Mouse (Mus musculus): ENCODE results near the gene Fam81a. TPM values are rescaled to one million over a fixed set of nuclear protein-coding genes. Genes with fewer than 3 reads are reported as not detected.

Fam81a gene
- total RNA-seq, 2 experiments from 2014 or later, result 90.4 to 92.0 TPM

DNA sequence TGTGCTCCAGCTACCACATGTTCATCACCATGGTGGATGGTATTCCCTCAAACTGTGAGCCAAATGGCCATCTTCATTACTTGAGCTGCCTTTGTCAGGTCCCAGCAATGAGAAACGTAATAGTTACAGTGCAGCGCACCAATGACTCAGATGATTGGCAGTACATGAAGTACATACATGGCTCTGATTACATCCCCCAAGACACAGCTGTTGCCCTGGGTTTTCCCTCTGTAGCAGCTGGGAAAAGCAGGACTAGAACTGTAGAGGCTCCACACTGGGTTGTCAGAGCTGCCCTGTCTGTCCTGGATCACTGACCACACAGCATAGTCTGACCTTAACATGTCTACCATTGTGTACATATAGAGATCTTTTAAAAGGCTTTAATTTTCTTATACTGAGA is 44.8 kb downstream of the Fam81a start:
- TF ChIP-seq CTCF (conservative IDR thresholded peaks at IDR 0.05), result no peak
- H3K27ac ChIP-seq, result no peak overlapping the region
- no peak for DNase-seq (ENCODE audit: low spot score in 2 of 2)
- H3K4me3 ChIP-seq, result no peak overlapping the region

DNA sequence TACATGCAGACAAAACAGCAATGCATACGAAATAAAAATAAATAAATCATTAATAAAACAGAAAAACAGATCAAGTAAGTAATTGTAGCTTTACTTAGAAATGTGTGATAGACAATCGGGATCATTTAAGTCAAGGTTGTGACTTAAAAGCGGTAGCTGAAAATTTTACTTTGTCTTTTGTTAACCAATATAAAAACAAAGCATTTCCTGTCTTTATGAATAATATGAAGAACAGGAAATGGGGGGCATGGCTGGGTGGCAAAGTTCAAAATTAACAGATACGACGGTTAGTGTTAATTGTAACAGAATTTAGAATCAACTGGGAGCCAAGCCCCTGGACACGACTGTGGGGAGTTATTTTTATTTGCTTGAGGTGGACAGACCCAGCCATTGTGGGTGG is 47.3 kb downstream of the Fam81a start:
- no peak overlapping the region for H3K27ac ChIP-seq
- no peak for TF ChIP-seq CTCF (conservative IDR thresholded peaks at IDR 0.05)
- no peak for DNase-seq (ENCODE audit: low spot score in 2 of 2)
- no peak overlapping the region for H3K4me3 ChIP-seq

DNA sequence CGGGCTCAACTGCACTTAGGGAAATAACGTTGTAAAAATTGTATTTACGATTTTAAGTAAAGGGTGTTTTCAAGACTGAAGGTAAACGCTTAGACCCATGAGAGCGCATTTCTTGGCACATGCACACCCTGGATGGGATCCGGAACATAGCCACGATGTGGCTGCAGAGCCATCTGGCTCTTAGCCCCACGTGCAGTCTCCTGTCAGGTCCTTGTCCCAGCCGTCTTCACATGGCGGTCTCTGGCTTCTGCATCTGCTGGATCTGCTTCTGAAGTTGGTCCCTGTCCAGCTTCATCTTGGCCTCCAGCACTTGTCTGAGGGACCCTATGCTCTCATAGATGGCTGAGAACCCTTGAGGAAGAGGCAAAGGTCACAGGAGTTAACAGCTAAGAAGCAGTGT is 51.8 kb downstream of the Fam81a start:
- no peak overlapping the region for H3K27ac ChIP-seq
- no peak for DNase-seq (ENCODE audit: low spot score in 2 of 2)
- no peak overlapping the region for H3K4me3 ChIP-seq
- no peak for TF ChIP-seq CTCF (conservative IDR thresholded peaks at IDR 0.05)

DNA sequence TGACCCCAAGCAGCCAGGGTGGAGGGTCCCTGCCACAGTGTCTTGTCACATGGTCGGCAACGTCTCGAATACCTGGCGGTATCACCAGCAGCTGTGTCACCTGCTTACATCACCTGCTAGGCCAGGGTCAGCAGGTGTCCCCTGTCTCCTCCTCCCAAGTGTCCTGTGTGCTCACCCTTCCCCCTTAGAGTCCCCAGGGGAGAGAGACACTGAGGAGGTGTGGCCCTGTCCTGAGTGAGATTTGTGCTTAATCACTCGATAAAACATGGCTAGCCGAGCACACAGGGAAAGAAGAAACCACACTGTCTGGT is 53.6 kb downstream of the Fam81a start:
- Histone ChIP-seq H3K27ac (no peak overlapping the region), H3K4me3 (no peak overlapping the region)
- DNase-seq (ENCODE audit: low spot score in 2 of 2), result no peak
- TF ChIP-seq CTCF (conservative IDR thresholded peaks at IDR 0.05), result no peak

DNA sequence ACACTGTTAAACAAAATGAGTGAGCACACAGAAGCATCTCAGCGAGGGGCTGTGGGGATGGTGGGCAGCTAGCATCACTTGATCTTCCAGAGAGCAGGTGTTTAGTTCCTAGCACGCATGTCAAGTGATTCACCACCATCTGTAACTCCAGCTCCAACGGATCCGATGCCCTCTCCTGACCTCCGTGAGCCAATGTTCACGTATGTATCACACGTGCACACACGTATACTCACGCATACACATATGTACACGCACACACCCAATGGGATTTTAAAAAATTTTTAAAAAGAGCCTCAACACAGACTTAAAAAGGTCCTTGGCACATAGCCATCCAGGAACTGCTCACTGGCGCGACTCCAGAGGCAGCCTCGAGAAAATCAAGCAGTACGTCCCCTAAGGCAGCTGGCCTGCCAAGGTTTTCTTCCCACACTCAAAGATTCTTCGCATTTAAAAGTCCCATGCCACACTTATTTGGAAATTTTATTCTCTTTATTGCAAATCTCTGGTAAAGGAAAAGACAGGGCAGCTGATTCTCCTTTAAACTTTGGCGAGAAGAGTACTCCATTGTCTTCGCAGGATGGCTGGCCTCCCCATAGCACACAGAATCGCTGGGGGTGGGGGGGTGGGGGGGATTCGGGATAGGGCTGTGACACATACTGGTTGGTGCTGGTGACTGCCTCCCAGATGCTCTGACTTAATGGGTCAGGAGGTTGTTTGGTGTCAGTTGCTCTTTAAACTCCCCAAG is 54.1 kb downstream of the Fam81a start:
- TF ChIP-seq CTCF (conservative IDR thresholded peaks at IDR 0.05), result no peak
- peak; percentile 32 to 45 for DNase-seq (ENCODE audit: low spot score in 2 of 2)
- Histone ChIP-seq H3K27ac (no peak overlapping the region), H3K4me3 (no peak overlapping the region)

DNA sequence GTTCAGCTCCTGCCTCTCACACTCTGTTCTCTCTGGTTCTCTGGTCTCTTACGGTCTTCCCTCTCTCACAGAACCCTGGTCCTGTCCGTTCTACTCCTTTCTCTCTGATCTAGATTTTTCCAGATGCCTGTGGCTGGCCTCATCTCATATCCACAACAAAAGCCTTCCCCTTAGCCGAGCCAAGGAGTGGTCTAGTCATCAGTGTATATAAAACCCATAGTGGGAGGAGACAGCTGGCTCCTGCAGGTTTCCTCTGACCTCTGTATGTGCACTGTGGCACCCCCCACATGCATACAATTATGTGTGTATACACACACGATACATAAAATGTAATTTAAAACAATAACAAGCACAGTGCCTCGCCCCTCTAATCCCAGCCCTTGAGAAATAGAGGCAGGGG is 55.0 kb downstream of the Fam81a start:
- Histone ChIP-seq H3K4me3 (no peak overlapping the region), H3K27ac (no peak overlapping the region)
- DNase-seq (ENCODE audit: low spot score in 2 of 2), result no peak
- TF ChIP-seq CTCF (conservative IDR thresholded peaks at IDR 0.05), result no peak

DNA sequence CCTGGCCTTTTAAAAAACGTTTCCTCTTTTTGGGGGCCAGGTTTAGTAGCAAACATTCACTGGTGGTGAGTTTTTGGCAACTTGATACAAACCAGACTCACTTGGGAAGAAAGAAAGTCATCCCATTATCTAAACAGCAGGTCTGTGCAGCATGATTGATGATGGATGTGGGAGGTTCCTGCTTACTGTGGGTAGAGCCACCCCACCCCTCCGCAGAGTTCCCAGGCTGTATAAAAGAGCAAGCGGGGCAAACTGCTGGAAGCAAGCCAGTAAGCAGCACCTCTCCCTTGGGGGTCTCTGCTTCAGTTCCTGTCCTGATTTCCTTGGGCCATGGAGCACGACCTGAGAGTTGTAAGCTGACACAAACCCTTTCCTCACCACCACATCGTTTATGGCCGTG is 56.3 kb downstream of the Fam81a start:
- H3K4me3 ChIP-seq, result no peak overlapping the region
- H3K27ac ChIP-seq, result no peak overlapping the region
- TF ChIP-seq CTCF (conservative IDR thresholded peaks at IDR 0.05), result no peak
- DNase-seq (ENCODE audit: low spot score in 2 of 2), result no peak

DNA sequence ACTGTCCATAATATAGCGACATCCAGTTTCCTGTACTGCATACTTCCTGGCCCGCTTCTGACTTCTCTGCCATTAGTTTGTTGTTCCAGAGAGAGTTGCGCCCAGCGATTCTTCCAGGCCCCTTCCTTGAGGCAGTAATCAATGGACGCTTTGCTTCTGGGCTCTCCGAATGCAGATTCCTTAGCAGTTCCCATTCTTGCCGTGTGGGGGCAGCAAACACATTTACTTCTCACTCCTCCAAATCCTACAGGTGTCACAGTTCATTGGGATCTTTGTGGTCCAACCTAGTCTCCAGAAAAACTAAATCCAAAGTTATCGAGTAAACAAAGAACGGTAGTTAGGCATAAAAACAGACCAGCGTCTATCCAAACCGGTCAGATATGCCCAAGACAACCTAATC is 58.3 kb downstream of the Fam81a start:
- DNase-seq (ENCODE audit: low spot score in 2 of 2), result peak; percentile 53 to 67
- no peak overlapping the region for H3K27ac ChIP-seq
- TF ChIP-seq CTCF (conservative IDR thresholded peaks at IDR 0.05), result peak; percentile 89
- no peak overlapping the region for H3K4me3 ChIP-seq

DNA sequence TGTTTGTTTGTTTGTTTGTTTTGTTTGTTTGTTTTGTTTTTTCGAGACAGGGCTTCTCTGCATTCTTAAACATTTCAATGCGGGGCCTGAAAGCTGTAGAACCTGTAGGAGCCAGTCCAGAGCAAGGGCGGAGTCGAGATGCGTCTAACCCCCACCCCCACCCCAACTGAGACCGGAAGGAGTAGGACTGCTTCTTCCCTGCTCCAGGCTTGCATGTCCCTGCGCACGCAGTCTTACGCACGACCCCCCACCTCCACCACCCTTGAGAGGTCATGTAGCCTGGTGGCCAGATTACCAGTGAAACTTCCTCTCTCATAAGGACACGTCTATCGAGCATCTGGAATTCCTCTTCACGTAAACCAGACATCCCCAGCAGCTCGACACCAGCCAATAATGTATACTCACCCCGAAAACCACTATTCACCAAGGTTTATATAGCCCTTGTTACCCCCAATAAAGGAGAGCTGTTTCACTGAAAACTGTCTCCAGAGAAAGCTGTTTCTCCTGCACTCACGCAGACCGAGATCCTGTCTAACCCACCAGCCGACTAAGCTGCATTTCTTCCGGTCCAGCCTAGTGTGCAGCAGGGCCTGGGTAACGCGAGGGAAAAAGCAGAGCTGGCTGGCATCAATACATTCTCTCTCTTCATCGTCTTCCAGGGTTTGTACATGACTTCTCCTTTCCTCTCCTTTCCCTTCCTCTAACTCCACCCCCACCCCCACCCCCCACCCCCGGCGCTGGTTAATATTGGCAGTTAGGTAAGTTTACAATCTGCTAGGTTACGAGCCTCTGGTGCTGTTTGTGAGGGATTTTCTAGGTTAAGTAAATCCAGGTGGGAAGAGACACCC is 59.8 kb downstream of the Fam81a start:
- Histone ChIP-seq H3K4me3 (no peak overlapping the region), H3K27ac (no peak overlapping the region)
- no peak for TF ChIP-seq CTCF (conservative IDR thresholded peaks at IDR 0.05)
- DNase-seq (ENCODE audit: low spot score in 2 of 2), result no peak

DNA sequence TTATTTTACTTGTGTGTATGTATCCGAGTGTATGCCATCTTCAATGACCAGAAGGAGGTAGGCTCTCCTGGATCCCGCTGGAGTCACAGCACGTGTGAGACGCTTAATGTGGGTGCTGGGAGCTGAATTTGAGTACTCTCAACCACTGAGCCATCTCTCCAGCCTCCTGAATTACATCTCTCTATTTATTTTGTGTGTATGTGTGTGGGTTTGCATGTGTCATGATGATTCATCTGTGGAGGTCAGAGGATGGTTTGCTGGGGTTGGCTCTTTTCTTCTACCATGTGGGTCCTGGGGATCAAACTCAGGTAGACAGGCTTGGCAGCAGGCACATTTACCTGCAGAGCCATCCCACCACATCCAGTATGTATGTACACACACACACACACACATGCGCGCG is 60.6 kb downstream of the Fam81a start:
- no peak for TF ChIP-seq CTCF (conservative IDR thresholded peaks at IDR 0.05)
- no peak overlapping the region for H3K4me3 ChIP-seq
- no peak for DNase-seq (ENCODE audit: low spot score in 2 of 2)
- H3K27ac ChIP-seq, result no peak overlapping the region

DNA sequence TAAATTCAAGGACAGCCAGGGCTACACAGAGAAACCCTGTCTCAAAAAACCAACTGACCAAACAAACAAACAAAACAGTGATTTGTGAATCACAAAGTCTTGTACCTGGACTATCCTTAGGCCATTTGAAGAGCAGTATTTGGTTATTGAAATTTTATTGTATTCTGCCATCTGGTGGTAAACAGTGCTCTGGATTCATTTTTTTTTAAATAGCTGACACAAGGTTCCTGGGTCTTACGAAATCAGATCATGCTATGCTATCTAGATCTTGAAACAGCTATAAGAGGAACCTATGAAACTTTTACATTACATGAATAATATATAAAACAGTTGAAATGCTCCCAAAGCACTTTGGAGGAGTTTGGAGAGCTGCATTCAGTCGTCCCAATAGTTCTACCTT is 61.4 kb downstream of the Fam81a start:
- no peak overlapping the region for H3K27ac ChIP-seq
- H3K4me3 ChIP-seq, result no peak overlapping the region
- peak; percentile 72 for TF ChIP-seq CTCF (conservative IDR thresholded peaks at IDR 0.05)
- DNase-seq (ENCODE audit: low spot score in 2 of 2), result no peak

DNA sequence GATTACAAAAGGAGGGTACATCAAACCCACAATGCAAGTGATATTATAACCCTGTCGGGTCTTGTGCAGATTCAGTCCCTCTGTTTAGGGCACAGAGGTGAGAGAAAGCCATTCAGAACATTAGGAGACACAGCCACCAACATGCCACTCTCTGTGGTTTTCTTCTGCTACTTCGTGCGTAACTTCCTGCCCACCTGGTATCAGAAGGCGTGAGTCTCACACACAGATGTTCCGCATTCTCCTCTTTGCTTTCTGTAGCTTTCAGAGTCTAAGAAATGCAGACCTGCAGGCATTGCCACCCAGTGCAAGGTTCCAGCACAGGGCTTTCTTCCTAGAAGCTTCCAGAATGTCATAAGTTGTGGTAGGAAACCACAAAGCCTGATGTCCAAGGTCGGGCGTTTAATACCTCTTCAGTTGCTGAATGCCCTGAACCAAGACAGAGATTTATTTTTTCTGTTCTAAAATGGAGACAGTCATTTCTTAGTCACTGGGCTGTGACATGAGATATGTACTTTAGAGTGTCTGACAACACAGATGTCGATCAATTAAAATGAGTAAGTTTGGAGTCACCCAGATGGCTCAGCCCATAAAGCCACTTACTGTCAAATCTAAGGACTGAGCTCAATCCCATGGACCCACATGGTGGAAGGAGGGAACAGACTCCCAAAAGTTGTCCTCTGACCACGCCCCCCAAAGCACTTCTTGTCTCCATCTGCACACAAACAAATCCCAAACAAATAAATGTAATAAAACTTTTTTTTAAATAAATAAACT is 62.1 kb downstream of the Fam81a start:
- H3K27ac ChIP-seq, result no peak overlapping the region
- no peak for TF ChIP-seq CTCF (conservative IDR thresholded peaks at IDR 0.05)
- DNase-seq (ENCODE audit: low spot score in 2 of 2), result no peak

DNA sequence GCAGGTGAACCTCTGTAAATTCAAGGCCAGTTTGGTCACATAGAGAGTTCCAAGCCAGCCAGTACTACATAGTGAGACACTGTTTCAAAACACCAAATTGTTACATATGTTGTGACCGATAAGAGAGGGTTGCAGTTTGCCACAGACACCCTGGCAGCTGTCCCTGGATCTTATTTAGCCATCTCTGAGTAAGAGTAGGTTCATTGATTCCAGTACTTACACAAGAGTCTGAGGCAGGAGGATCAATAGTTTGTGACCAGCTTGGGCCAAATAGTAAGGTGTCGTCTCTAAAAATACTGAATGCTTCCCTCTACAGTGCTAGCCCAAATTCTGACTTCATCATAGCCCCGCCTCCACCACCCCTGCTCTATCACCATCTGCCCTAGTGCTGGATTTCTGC is 64.3 kb downstream of the Fam81a start:
- no peak for DNase-seq (ENCODE audit: low spot score in 2 of 2)
- TF ChIP-seq CTCF (conservative IDR thresholded peaks at IDR 0.05), result no peak
- no peak overlapping the region for H3K4me3 ChIP-seq
- no peak overlapping the region for H3K27ac ChIP-seq

More for the DNA sequence above, 62.1 kb downstream of the Fam81a start:
- H3K4me3 ChIP-seq, result no peak overlapping the region
